Mouse (Mus musculus) layer of hippocampus, adult 11-12 months (tissue): ENCODE measurements around the gene Gm3435.
"Not testable (repeated sequence)": the region's sequence is repeated elsewhere in the genome, so short reads cannot be mapped to it uniquely, and the experiment has no call there.

ENCODE experiments used
- DNase-seq: peaks from one replicate; pipeline ENCODE4 v3.0.0; 2022; ENCODE audit warnings: low spot score

The Gm3435 gene

GRCm38 (mm10) chr17:15009706-15010413, at the start of gene Gm3435:
Gene Gm3435 (plus strand): TSS chr17:15010176.
- DNase-seq, result not testable (repeated sequence)

- no peak for DNase-seq
Observed at GRCm38 (mm10) chr17:14960520-14960919, 49.5 kb upstream of the Gm3435 start.

GRCm38 (mm10) chr17:14960951-14961556, 48.9 kb upstream of the Gm3435 start, which contains the start of gene Phf10:
Gene Phf10 (minus strand): TSS chr17:14961273.
- not testable (repeated sequence) for DNase-seq

GRCm38 (mm10) chr17:14961557-14962154, 48.3 kb upstream of the Gm3435 start:
- not testable (repeated sequence) for DNase-seq

- not testable (repeated sequence) for DNase-seq
Observed at GRCm38 (mm10) chr17:14968373-14968913, 41.5 kb upstream of the Gm3435 start.

- DNase-seq, result not testable (repeated sequence)
Observed at GRCm38 (mm10) chr17:14977718-14978361, 32.1 kb upstream of the Gm3435 start.

GRCm38 (mm10) chr17:14978362-14979038, 31.5 kb upstream of the Gm3435 start, which contains the start of the genes 9030025P20Rik and Gm3417:
Gene 9030025P20Rik (plus strand): TSS chr17:14978468.
Gene Gm3417 (minus strand): TSS chr17:14978790.
- not testable (repeated sequence) for DNase-seq

- peak; percentile 21 for DNase-seq
Observed at GRCm38 (mm10) chr17:14990116-14990702, 19.8 kb upstream of the Gm3435 start.

GRCm38 (mm10) chr17:14992522-14993138, 17.3 kb upstream of the Gm3435 start:
- not testable (repeated sequence) for DNase-seq

- DNase-seq, result not testable (repeated sequence)
Observed at GRCm38 (mm10) chr17:14993139-14993832, 16.7 kb upstream of the Gm3435 start.

GRCm38 (mm10) chr17:14994140-14994539, 15.8 kb upstream of the Gm3435 start:
- not testable (repeated sequence) for DNase-seq

GRCm38 (mm10) chr17:15000047-15000446, 9.9 kb upstream of the Gm3435 start:
- not testable (repeated sequence) for DNase-seq

- DNase-seq, result not testable (repeated sequence)
Observed at GRCm38 (mm10) chr17:15009088-15009487, 888 bp upstream of the Gm3435 start.

GRCm38 (mm10) chr17:15021503-15022220, 11.7 kb downstream of the Gm3435 start:
- DNase-seq, result peak; percentile 53

GRCm38 (mm10) chr17:15023878-15024492, 14.0 kb downstream of the Gm3435 start:
- not testable (repeated sequence) for DNase-seq

- not testable (repeated sequence) for DNase-seq
Observed at GRCm38 (mm10) chr17:15024502-15025193, 14.7 kb downstream of the Gm3435 start.

- DNase-seq, result not testable (repeated sequence)
Observed at GRCm38 (mm10) chr17:15025513-15025912, 15.5 kb downstream of the Gm3435 start.

GRCm38 (mm10) chr17:15031414-15031813, 21.4 kb downstream of the Gm3435 start:
- not testable (repeated sequence) for DNase-seq
